Mouse (Mus musculus) heart, embryonic 10.5 days (tissue): ENCODE data around the gene 2200002J24Rik. TPM values are rescaled to one million over a fixed set of nuclear protein-coding genes. Genes with fewer than 3 reads are reported as not detected.

Experiments
- DNase-seq: peaks from one replicate; pipeline ENCODE4 v3.0.0-alpha.2; 2017; ENCODE audit warnings: low spot score
- H3K27ac ChIP-seq: fragments of 300-500 bp; sonication (generic); 2 replicates; pipeline ENCODE4 v1.5.1; 2016; ENCODE audit warnings: mild to moderate bottlenecking
- H3K27me3 ChIP-seq: fragments of 300-500 bp; sonication (generic); 2 replicates; pipeline ENCODE4 v1.6.1; 2016; ENCODE audit warnings: mild to moderate bottlenecking; ENCODE audit not compliant: poor library complexity, insufficient read depth, severe bottlenecking
- H3K36me3 ChIP-seq: fragments of 300-500 bp; sonication (generic); 2 replicates; pipeline ENCODE4 v1.6.1; 2016; ENCODE audit warnings: mild to moderate bottlenecking, moderate library complexity
- H3K4me1 ChIP-seq: fragments of 300-500 bp; sonication (generic); 2 replicates; pipeline ENCODE4 v1.6.1; 2016; ENCODE audit warnings: mild to moderate bottlenecking
- H3K4me3 ChIP-seq: fragments of 300-500 bp; sonication (generic); 2 replicates; pipeline ENCODE4 v1.5.1; 2016; ENCODE audit warnings: mild to moderate bottlenecking, moderate library complexity
- H3K9me3 ChIP-seq: fragments of 300-500 bp; sonication (generic); 2 replicates; pipeline ENCODE4 v1.6.1; 2016; ENCODE audit warnings: mild to moderate bottlenecking, moderate library complexity
- WGBS: fragments of 180-500 bp; shearing (Covaris S2); methylation state at CpG from one replicate; pipeline ENCODE4 v1.1.7; 2016; 5-methylcytosine and 5-hydroxymethylcytosine counted together
- polyA plus RNA-seq: library from polyadenylated mRNA; unstranded; fragments of >200 nt; fragmentation: Nextera tagmentation; extraction: Ambion mirVana; gene quantifications from 2 replicates; pipeline ENCODE4 v1.2.1, GENCODE M21; 2016

2200002J24Rik gene
- polyA plus RNA-seq: 0.48 and 1.1 TPM in 2 replicates

- WGBS: 42% methylated on average over 9 of the region's 9 CpGs
- H3K4me3 ChIP-seq: no peak within 1 kb of the TSS
- peaks cover 4% of the 10 kb centered on the region; the same call in 1 of the 2 replicates for H3K27me3 ChIP-seq
- DNase-seq: no peak
- no peaks in the 10 kb centered on the region for H3K36me3 ChIP-seq
- H3K4me1 ChIP-seq: peaks cover 11% of the 10 kb centered on the region; the same call in 1 of the 2 replicates
- H3K27ac ChIP-seq: no peak within 1 kb of the TSS
- H3K9me3 ChIP-seq: no peaks in the 10 kb centered on the region
These were observed at the start of gene 2200002J24Rik for GRCm38 (mm10) chr7:30698589-30698988. TSS of gene 2200002J24Rik (plus strand) at chr7:30698926.

- Histone ChIP-seq H3K27me3 (no peaks in the 10 kb centered on the region), H3K9me3 (no peaks in the 10 kb centered on the region), H3K36me3 (peaks cover 63% of the 10 kb centered on the region), H3K4me3 (peak within 1 kb of the TSS; percentile 88), H3K4me1 (peaks cover 9% of the 10 kb centered on the region; the same call in 1 of the 2 replicates), H3K27ac (peak within 1 kb of the TSS; percentile 92)
- DNase-seq: peak; percentile 99
- WGBS: 1% methylated on average over 59 of the region's 59 CpGs
These were observed 48.9 kb upstream of the 2200002J24Rik start, which contains the start of gene Rbm42 for GRCm38 (mm10) chr7:30649591-30650540. TSS of gene Rbm42 (minus strand) at chr7:30650317.

GRCm38 (mm10) chr7:30664529-30665200 is 34.1 kb upstream of the 2200002J24Rik start, which contains the start of gene Haus5:
TSS of gene Haus5 (minus strand) at chr7:30664994.
- H3K27ac ChIP-seq: peak within 1 kb of the TSS; percentile 85
- DNase-seq: peak; percentile 97
- H3K4me3 ChIP-seq: peak within 1 kb of the TSS; percentile 72
- WGBS: 1% methylated on average over 34 of the region's 34 CpGs
- H3K9me3 ChIP-seq: no peaks in the 10 kb centered on the region
- H3K27me3 ChIP-seq: no peaks in the 10 kb centered on the region
- H3K36me3 ChIP-seq: peaks cover 28% of the 10 kb centered on the region
- no peaks in the 10 kb centered on the region for H3K4me1 ChIP-seq

DNA sequence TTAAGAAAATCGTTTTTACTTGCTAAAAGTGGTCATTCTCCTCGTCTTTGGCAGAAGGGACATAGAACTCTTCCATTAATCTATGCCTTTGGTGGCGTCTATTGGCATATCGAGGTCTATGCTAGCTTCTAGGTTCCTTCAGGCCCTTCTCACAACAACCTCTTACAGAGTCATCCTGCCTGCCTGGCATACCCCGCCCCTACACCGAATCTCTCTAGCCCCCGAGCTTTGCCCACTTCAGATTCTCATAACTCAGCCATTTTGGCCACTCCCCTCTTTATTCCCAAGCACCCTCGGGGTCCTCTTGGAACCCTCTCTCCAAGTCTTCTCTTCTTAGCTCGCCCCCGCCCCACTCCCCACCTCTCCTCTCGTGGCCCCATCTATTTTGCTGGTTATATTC is 33.4 kb upstream of the 2200002J24Rik start:
- Histone ChIP-seq H3K36me3 (peaks cover 21% of the 10 kb centered on the region), H3K4me3 (peak overlapping the region; percentile 72), H3K4me1 (no peaks in the 10 kb centered on the region), H3K27me3 (no peaks in the 10 kb centered on the region), H3K9me3 (no peaks in the 10 kb centered on the region), H3K27ac (peak overlapping the region; percentile 85; the same call in 1 of the 2 replicates)
- 5% methylated on average over 11 of the region's 11 CpGs for WGBS
- no peak for DNase-seq

GRCm38 (mm10) chr7:30669229-30669628 is 29.5 kb upstream of the 2200002J24Rik start:
- Histone ChIP-seq H3K9me3 (no peaks in the 10 kb centered on the region), H3K27ac (no peak overlapping the region), H3K27me3 (no peaks in the 10 kb centered on the region), H3K36me3 (no peaks in the 10 kb centered on the region), H3K4me3 (no peak overlapping the region), H3K4me1 (no peaks in the 10 kb centered on the region)
- WGBS: 39% methylated on average over 3 of the region's 3 CpGs
- no peak for DNase-seq

DNA sequence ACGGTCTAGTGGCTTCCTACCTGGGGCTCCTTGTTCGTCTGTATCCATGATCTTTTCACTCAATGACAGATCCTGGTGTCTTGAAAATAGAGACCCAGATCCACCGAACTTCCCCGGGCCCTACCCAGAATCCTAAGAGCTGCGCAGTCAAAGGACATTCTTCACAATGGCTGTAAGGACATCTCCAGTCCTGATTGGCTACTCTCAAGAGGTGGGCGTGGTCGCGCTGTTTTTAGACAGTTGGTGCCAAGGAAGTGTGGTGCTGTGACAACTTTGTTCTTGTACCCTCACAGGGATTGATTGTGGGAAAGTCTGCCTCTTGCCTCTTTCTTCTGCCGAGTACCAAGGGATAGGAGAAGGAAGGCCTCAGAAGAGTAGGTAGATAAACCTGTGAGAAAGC is 27.2 kb upstream of the 2200002J24Rik start, which contains the start of gene Pmis2:
Gene Pmis2, minus strand, starts transcription at position 126 of the 400 bp plus-strand sequence.
- Histone ChIP-seq H3K36me3 (no peaks in the 10 kb centered on the region), H3K27me3 (no peaks in the 10 kb centered on the region), H3K9me3 (no peaks in the 10 kb centered on the region), H3K27ac (no peak within 1 kb of the TSS), H3K4me3 (no peak within 1 kb of the TSS), H3K4me1 (no peaks in the 10 kb centered on the region)
- DNase-seq: no peak
- 58% methylated on average over 9 of the region's 9 CpGs for WGBS

GRCm38 (mm10) chr7:30678263-30678975 is 20.3 kb upstream of the 2200002J24Rik start:
- Histone ChIP-seq H3K4me3 (no peak overlapping the region), H3K4me1 (no peaks in the 10 kb centered on the region), H3K27me3 (no peaks in the 10 kb centered on the region), H3K27ac (no peak overlapping the region), H3K9me3 (no peaks in the 10 kb centered on the region), H3K36me3 (no peaks in the 10 kb centered on the region)
- DNase-seq: no peak
- 62% methylated on average over 5 of the region's 5 CpGs for WGBS

GRCm38 (mm10) chr7:30681897-30682296 is 16.8 kb upstream of the 2200002J24Rik start:
- no peak for DNase-seq
- WGBS: 56% methylated on average over 5 of the region's 5 CpGs
- Histone ChIP-seq H3K36me3 (no peaks in the 10 kb centered on the region), H3K27ac (no peak overlapping the region), H3K27me3 (peaks cover 6% of the 10 kb centered on the region; the same call in 1 of the 2 replicates), H3K4me1 (no peaks in the 10 kb centered on the region), H3K4me3 (no peak overlapping the region), H3K9me3 (no peaks in the 10 kb centered on the region)

- no peak for DNase-seq
- no peaks in the 10 kb centered on the region for H3K4me1 ChIP-seq
- no peaks in the 10 kb centered on the region for H3K9me3 ChIP-seq
- H3K4me3 ChIP-seq: no peak overlapping the region
- H3K36me3 ChIP-seq: no peaks in the 10 kb centered on the region
- WGBS: 63% methylated on average over 2 of the region's 2 CpGs
- H3K27ac ChIP-seq: no peak overlapping the region
- H3K27me3 ChIP-seq: peaks cover 21% of the 10 kb centered on the region
These were observed 15.3 kb upstream of the 2200002J24Rik start for GRCm38 (mm10) chr7:30683425-30683824.

DNA sequence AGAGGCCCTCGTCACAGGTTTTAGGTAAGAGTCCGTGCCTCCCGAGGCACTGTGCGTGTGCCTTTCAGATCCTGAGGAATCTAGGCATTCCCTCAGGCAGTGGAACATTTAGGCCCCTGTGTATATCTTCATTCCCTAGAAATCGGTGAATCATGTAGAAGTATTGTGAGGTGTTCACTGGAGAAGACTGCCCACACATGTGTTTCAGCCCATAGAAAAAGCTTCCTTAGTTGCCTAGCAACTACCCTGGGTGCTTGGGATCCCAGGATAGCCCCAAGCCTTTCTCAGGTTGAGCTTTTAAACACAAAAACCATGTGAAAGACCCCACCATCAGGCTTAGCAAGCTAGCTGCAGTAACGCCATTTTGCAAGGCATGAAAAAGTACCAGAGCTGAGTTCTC is 10.4 kb upstream of the 2200002J24Rik start:
- Histone ChIP-seq H3K27me3 (peaks cover 22% of the 10 kb centered on the region), H3K4me3 (no peak overlapping the region), H3K9me3 (no peaks in the 10 kb centered on the region), H3K4me1 (no peaks in the 10 kb centered on the region), H3K27ac (no peak overlapping the region), H3K36me3 (no peaks in the 10 kb centered on the region)
- no peak for DNase-seq
- WGBS: 72% methylated on average over 6 of the region's 6 CpGs

DNA sequence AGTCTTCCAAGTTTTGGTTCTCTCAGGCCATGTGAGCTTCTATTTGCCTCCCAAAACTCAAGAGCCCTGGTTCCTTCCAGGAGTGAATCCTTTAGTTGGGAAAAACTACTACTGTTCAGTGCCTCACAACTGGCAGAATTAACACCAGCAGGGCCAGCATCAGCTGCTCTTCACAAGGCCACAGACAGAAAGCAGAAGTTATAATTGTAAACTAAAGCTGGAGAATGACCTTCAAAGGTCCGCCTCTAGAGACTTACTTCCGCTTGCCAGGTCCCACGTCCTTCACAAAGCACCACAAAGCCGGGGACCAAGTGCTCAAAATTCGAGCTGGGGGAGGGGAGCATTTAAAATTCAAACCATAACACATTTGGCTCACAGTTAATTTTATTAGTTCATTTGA is 625 bp upstream of the 2200002J24Rik start:
- H3K36me3 ChIP-seq: no peaks in the 10 kb centered on the region

DNA sequence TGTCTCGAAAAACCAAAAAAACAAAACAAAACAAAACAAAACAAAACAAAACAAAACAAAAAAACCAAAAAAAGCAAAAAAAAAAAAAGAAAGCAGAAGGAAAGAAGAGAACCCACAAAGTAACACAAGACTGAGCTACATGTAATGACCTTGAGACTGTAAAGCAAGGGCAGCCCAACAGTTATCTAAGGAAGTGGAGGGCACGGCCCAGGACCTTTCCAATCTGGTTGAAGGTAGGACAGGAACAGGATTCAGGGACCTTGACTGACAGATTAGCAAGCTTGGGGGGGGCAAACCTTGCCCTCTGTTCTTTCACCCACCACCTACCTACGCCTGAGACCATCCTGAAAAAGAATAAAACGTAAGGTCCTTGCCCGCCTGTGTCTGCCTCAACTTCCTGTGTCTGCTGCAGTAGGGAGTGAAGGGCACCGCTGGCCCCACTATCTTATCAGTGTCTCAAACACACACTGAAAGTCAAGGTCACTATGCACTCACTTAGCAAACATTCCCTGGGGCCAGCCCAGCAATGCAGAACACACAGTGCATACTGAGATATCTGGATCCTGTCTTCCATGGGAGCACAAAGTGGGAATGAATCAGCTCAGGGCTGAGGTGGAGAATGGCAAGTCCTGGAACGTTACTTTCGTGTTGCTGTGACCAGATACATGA is 7.6 kb downstream of the 2200002J24Rik start:
- H3K9me3 ChIP-seq: no peaks in the 10 kb centered on the region
- no peaks in the 10 kb centered on the region for H3K36me3 ChIP-seq
- H3K27me3 ChIP-seq: 0 out of 2 replicates have a peak, but pooled peaks cover 3% of the 10 kb centered on the region
- peaks cover 17% of the 10 kb centered on the region for H3K4me1 ChIP-seq
- 25% methylated on average over 8 of the region's 8 CpGs for WGBS
- H3K27ac ChIP-seq: peak overlapping the region; percentile 88
- peak overlapping the region; percentile 28 for H3K4me3 ChIP-seq
- DNase-seq: peak; percentile 85

More for the DNA sequence above, 625 bp upstream of the 2200002J24Rik start:
- H3K27me3 ChIP-seq: peaks cover 4% of the 10 kb centered on the region; the same call in 1 of the 2 replicates
- H3K4me3 ChIP-seq: no peak overlapping the region
- no peak for DNase-seq
- H3K4me1 ChIP-seq: peaks cover 11% of the 10 kb centered on the region; the same call in 1 of the 2 replicates
- H3K9me3 ChIP-seq: no peaks in the 10 kb centered on the region
- no peak overlapping the region for H3K27ac ChIP-seq
- 71% methylated on average over 5 of the region's 5 CpGs for WGBS
